Mouse (Mus musculus): ENCODE measurements around the gene Lamtor5. TPM values are rescaled to one million over a fixed set of nuclear protein-coding genes. Genes with fewer than 3 reads are reported as not detected.
A peak's percentile ranks its signal among the peaks of the same experiment; 100 is the strongest.

Gene Lamtor5
- polyA plus RNA-seq (2011; ENCODE audit: insufficient read depth, insufficient read length, low read depth, missing spikeins) = 67.6 and 78.6 TPM in 2 replicates

DNA sequence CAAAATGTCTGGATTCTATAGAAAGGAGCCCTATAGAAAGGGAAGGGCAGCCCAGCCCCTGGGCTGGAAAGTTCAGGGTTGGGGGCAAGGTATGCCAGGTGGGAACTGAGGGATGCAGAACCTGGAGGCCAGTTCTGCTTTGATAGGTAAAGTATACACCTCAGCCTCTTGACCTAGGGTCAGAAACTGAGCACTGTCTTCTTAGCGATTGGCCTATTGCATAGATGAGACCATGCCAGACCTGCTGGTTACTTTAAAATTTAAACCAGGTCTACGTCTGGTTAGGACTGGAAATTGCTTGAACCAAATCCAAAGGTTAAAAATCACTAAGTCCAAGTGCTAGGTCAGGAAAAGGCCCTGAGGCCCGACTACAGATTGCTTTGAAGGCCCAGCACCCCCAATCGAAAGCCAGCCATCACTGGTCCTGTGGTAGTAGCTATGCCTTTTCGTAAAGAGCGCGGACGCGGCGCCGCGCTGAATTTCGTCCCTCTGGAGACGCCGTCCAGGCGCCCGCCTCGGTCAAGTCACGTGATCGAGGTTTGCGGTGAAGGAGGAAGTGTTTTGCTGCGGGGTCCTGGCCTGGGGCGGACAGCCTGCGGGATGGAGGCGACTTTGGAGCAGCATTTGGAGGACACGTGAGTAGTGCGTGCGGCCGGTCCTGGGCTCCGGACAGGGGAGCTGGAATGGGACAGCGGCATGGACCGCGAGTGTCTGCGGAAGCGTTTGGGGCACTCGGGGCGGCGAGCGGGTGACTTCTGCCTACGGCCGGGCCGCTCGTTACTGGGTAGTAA lies at the start of gene Lamtor5:
Gene Lamtor5, plus strand, starts transcription at position 380 of the 791 bp plus-strand sequence.
- no peaks in the 10 kb centered on the region for H3K9me3 ChIP-seq (replicated peaks; ENCODE audit: control insufficient read depth, insufficient read depth, low read length, poor library complexity, severe bottlenecking)
- TF ChIP-seq EP300 (IDR thresholded peaks at IDR 0.05; ENCODE audit: insufficient read depth, low read depth, low read length) (0 out of 2 replicates have a peak, but pooled peaks have one; percentile 54), POLR2A (IDR thresholded peaks at IDR 0.05; ENCODE audit: insufficient read depth, low read length) (no peak), CTCF (IDR thresholded peaks at IDR 0.05; ENCODE audit: low read depth, low read length) (no peak)
- peak within 1 kb of the TSS; percentile 77 for H3K9ac ChIP-seq (ENCODE audit: low read depth, poor library complexity, severe bottlenecking)
- no peaks in the 10 kb centered on the region for H3K4me1 ChIP-seq (ENCODE audit: control insufficient read depth, insufficient read depth, low read length)
- H3K36me3 ChIP-seq (ENCODE audit: control insufficient read depth, insufficient read depth, low read length, poor library complexity, severe bottlenecking) = peaks cover 4% of the 10 kb centered on the region
- no peaks in the 10 kb centered on the region for H3K27me3 ChIP-seq (ENCODE audit: control insufficient read depth, insufficient read depth, low read length, poor library complexity, severe bottlenecking)
- peak within 1 kb of the TSS; percentile 98 for H3K4me3 ChIP-seq (ENCODE audit: low read depth, low read length)
- H3K27ac ChIP-seq (ENCODE audit: insufficient read depth, low read length) = no peak within 1 kb of the TSS

DNA sequence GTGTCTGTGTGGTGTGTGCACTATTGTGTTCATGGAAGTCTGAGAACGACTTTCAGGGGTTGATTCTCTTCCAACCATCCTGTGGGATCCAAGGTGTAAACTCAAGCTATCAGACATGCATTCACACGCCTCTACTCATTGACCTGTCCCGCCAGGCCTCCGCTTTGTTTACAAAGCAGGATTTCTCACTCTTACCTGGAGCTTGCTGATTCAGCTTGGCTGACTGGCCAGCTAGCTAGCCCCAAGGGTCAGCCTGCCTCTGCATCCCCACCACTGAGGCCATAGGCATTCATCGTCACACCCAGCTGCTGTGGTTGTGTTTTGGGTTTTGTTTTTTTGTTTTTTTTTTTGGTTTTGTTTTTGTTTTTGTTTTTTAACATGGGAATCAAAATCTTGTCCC lies 49.4 kb upstream of the Lamtor5 start:
- no peaks in the 10 kb centered on the region for H3K9me3 ChIP-seq (replicated peaks; ENCODE audit: control insufficient read depth, insufficient read depth, low read length, poor library complexity, severe bottlenecking)
- H3K4me1 ChIP-seq (ENCODE audit: control insufficient read depth, insufficient read depth, low read length) = no peaks in the 10 kb centered on the region
- H3K27ac ChIP-seq (ENCODE audit: insufficient read depth, low read length) = no peak overlapping the region
- no peaks in the 10 kb centered on the region for H3K27me3 ChIP-seq (ENCODE audit: control insufficient read depth, insufficient read depth, low read length, poor library complexity, severe bottlenecking)
- TF ChIP-seq CTCF (IDR thresholded peaks at IDR 0.05; ENCODE audit: low read depth, low read length) (no peak), EP300 (IDR thresholded peaks at IDR 0.05; ENCODE audit: insufficient read depth, low read depth, low read length) (no peak), POLR2A (IDR thresholded peaks at IDR 0.05; ENCODE audit: insufficient read depth, low read length) (no peak)
- no peaks in the 10 kb centered on the region for H3K36me3 ChIP-seq (ENCODE audit: control insufficient read depth, insufficient read depth, low read length, poor library complexity, severe bottlenecking)
- no peak overlapping the region for H3K4me3 ChIP-seq (ENCODE audit: low read depth, low read length)
- no peak overlapping the region for H3K9ac ChIP-seq (ENCODE audit: low read depth, poor library complexity, severe bottlenecking)

DNA sequence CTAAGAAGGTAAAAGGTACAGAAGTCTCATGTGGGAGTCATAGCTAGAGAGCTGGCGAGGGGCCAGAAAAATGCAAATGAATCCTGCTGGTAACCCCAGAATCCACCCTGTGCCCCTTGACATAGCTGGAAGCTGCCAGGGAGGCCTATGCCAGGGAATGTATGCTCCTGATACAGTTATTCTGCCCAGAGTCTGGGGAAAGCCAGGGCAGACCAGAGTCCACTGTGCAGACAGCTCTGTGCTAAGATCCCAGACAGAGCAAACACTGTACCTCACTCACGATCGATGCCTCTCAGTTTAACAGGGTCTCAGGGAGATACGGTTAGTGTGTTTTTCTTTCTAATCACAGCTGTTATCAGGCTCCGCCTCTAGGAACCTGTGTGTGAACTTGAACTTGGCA lies 48.8 kb upstream of the Lamtor5 start:
- no peak overlapping the region for H3K27ac ChIP-seq (ENCODE audit: insufficient read depth, low read length)
- H3K27me3 ChIP-seq (ENCODE audit: control insufficient read depth, insufficient read depth, low read length, poor library complexity, severe bottlenecking) = no peaks in the 10 kb centered on the region
- H3K9ac ChIP-seq (ENCODE audit: low read depth, poor library complexity, severe bottlenecking) = no peak overlapping the region
- H3K4me1 ChIP-seq (ENCODE audit: control insufficient read depth, insufficient read depth, low read length) = no peaks in the 10 kb centered on the region
- no peak overlapping the region for H3K4me3 ChIP-seq (ENCODE audit: low read depth, low read length)
- no peaks in the 10 kb centered on the region for H3K36me3 ChIP-seq (ENCODE audit: control insufficient read depth, insufficient read depth, low read length, poor library complexity, severe bottlenecking)
- no peak for TF ChIP-seq EP300 (IDR thresholded peaks at IDR 0.05; ENCODE audit: insufficient read depth, low read depth, low read length)
- no peak for TF ChIP-seq CTCF (IDR thresholded peaks at IDR 0.05; ENCODE audit: low read depth, low read length)
- no peak for TF ChIP-seq POLR2A (IDR thresholded peaks at IDR 0.05; ENCODE audit: insufficient read depth, low read length)
- H3K9me3 ChIP-seq (replicated peaks; ENCODE audit: control insufficient read depth, insufficient read depth, low read length, poor library complexity, severe bottlenecking) = no peaks in the 10 kb centered on the region

DNA sequence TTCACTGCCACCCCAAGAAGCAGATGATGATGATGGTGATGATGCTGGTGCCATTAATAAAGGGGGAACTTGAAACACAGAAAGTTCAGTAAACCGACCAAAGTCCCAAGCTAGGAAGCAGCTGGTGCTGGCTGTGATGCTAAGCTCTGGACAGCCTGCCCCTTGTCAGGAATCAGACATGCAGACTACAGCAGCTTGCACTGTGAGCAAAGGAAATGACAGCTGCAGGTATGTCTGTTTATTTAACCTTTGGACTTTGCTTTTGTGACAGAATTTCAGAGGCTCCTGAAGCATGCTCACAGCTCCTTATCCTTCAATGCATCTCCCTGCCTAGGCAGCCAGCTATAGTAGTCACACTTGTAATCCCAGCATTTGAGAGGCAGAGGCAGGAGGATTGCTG lies 48.1 kb upstream of the Lamtor5 start, which contains the start of gene A630076J17Rik:
Gene A630076J17Rik, plus strand, starts transcription at position 88 of the 400 bp plus-strand sequence.
- TF ChIP-seq EP300 (IDR thresholded peaks at IDR 0.05; ENCODE audit: insufficient read depth, low read depth, low read length) (no peak), POLR2A (IDR thresholded peaks at IDR 0.05; ENCODE audit: insufficient read depth, low read length) (no peak), CTCF (IDR thresholded peaks at IDR 0.05; ENCODE audit: low read depth, low read length) (no peak)
- H3K27me3 ChIP-seq (ENCODE audit: control insufficient read depth, insufficient read depth, low read length, poor library complexity, severe bottlenecking) = no peaks in the 10 kb centered on the region
- no peaks in the 10 kb centered on the region for H3K9me3 ChIP-seq (replicated peaks; ENCODE audit: control insufficient read depth, insufficient read depth, low read length, poor library complexity, severe bottlenecking)
- H3K4me3 ChIP-seq (ENCODE audit: low read depth, low read length) = no peak within 1 kb of the TSS
- H3K9ac ChIP-seq (ENCODE audit: low read depth, poor library complexity, severe bottlenecking) = no peak within 1 kb of the TSS
- H3K36me3 ChIP-seq (ENCODE audit: control insufficient read depth, insufficient read depth, low read length, poor library complexity, severe bottlenecking) = no peaks in the 10 kb centered on the region
- H3K27ac ChIP-seq (ENCODE audit: insufficient read depth, low read length) = no peak within 1 kb of the TSS
- no peaks in the 10 kb centered on the region for H3K4me1 ChIP-seq (ENCODE audit: control insufficient read depth, insufficient read depth, low read length)

DNA sequence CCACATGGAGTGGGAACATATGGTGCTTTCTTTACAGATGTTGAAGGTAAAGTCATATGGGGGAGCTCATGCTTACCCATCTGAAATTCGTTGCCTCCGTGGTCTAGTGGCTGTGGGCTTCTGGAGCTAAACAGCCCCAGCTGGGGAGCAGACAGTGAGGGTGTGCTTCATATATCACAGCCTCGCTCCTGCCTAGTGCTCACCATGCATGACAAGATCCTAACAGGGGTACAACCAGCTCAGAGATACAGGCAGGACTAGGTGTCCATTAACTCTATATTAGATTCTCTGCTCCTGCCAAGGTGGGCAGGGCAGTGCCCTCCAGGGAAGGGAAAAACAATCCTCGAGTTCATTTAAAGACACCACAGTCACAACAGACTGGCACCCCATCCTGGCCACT lies 47.5 kb upstream of the Lamtor5 start:
- no peaks in the 10 kb centered on the region for H3K36me3 ChIP-seq (ENCODE audit: control insufficient read depth, insufficient read depth, low read length, poor library complexity, severe bottlenecking)
- no peak overlapping the region for H3K9ac ChIP-seq (ENCODE audit: low read depth, poor library complexity, severe bottlenecking)
- H3K4me3 ChIP-seq (ENCODE audit: low read depth, low read length) = no peak overlapping the region
- no peaks in the 10 kb centered on the region for H3K4me1 ChIP-seq (ENCODE audit: control insufficient read depth, insufficient read depth, low read length)
- no peak for TF ChIP-seq CTCF (IDR thresholded peaks at IDR 0.05; ENCODE audit: low read depth, low read length)
- no peak for TF ChIP-seq EP300 (IDR thresholded peaks at IDR 0.05; ENCODE audit: insufficient read depth, low read depth, low read length)
- TF ChIP-seq POLR2A (IDR thresholded peaks at IDR 0.05; ENCODE audit: insufficient read depth, low read length) = no peak
- no peaks in the 10 kb centered on the region for H3K9me3 ChIP-seq (replicated peaks; ENCODE audit: control insufficient read depth, insufficient read depth, low read length, poor library complexity, severe bottlenecking)
- H3K27me3 ChIP-seq (ENCODE audit: control insufficient read depth, insufficient read depth, low read length, poor library complexity, severe bottlenecking) = no peaks in the 10 kb centered on the region
- H3K27ac ChIP-seq (ENCODE audit: insufficient read depth, low read length) = no peak overlapping the region

DNA sequence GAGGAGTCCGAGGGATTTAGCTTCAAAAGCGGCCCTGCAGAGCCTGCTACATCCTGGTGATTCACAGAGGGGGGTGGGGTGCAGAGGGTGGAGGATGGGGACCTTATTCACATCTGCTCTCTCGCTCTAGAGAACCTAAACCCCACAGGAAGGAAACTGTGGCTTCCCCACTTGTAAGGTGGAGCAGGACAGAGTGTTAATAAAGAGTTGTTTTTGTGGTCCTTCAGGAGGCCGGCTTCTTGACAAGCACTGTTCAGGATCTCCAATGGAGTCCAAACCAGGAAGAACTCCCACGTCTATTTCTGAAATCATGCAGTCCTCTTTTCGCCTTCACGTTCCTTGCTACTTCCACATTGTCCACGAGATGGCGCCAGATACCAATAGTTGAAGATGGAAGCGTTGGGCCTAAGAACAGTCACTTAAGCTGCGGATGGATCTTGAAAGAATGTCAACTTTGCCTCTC lies 45.3 kb upstream of the Lamtor5 start:
- no peaks in the 10 kb centered on the region for H3K36me3 ChIP-seq (ENCODE audit: control insufficient read depth, insufficient read depth, low read length, poor library complexity, severe bottlenecking)
- TF ChIP-seq POLR2A (IDR thresholded peaks at IDR 0.05; ENCODE audit: insufficient read depth, low read length) = no peak
- no peak for TF ChIP-seq EP300 (IDR thresholded peaks at IDR 0.05; ENCODE audit: insufficient read depth, low read depth, low read length)
- TF ChIP-seq CTCF (IDR thresholded peaks at IDR 0.05; ENCODE audit: low read depth, low read length) = peak; percentile 45
- H3K27me3 ChIP-seq (ENCODE audit: control insufficient read depth, insufficient read depth, low read length, poor library complexity, severe bottlenecking) = no peaks in the 10 kb centered on the region
- H3K4me1 ChIP-seq (ENCODE audit: control insufficient read depth, insufficient read depth, low read length) = no peaks in the 10 kb centered on the region
- no peak overlapping the region for H3K27ac ChIP-seq (ENCODE audit: insufficient read depth, low read length)
- H3K4me3 ChIP-seq (ENCODE audit: low read depth, low read length) = no peak overlapping the region
- H3K9me3 ChIP-seq (replicated peaks; ENCODE audit: control insufficient read depth, insufficient read depth, low read length, poor library complexity, severe bottlenecking) = no peaks in the 10 kb centered on the region
- H3K9ac ChIP-seq (ENCODE audit: low read depth, poor library complexity, severe bottlenecking) = no peak overlapping the region

Measured in ES-Bruce4 (cell line).